29 mouse cellular contexts compared by ENCODE assay signal in genomic region chr16:14004726-14005125, GRCm38 (mm10). TPM values are rescaled to one million over a fixed set of nuclear protein-coding genes. Genes with fewer than 3 reads are reported as not detected.
A peak's percentile ranks its signal among the peaks of the same experiment; 100 is the strongest.
DNase-seq lines count a peak whose midpoint lies in the region; ATAC-seq and TF ChIP-seq lines count a peak whose summit lies in the region.
"Had no signal": no experiment of that assay in that cellular context is flagged by ENCODE, and none has a peak within 500 bp of the region (broad histone marks: within the 10 kb centered on the region; RNA-seq: fewer than 3 reads in every experiment).

No protein-coding gene starts in this region.

- no peaks in the 10 kb centered on the region for H3K27me3 ChIP-seq in kidney, adult 2 months (replicated peaks; ENCODE audit: control insufficient read depth, insufficient read depth, low read length)
- H3K27me3 ChIP-seq in liver, embryonic 16.5 days (ENCODE audit: control insufficient read depth, insufficient read depth, low read depth, low read length), result no peaks in the 10 kb centered on the region
- H3K27me3 ChIP-seq in liver, embryonic 11.5 days (replicated peaks; ENCODE audit: control insufficient read depth, insufficient read depth, low read length), result no peaks in the 10 kb centered on the region
- H3K27me3 ChIP-seq: embryonic facial prominence, embryonic 12.5 days; forebrain, embryonic 15.5 days; heart, embryonic 13.5 days; hindbrain, embryonic 15.5 days; limb, embryonic 12.5 days; liver, embryonic 15.5 days; midbrain, embryonic 12.5 days; neural tube, embryonic 12.5 days had no signal

- ATAC-seq in liver, embryonic 16.5 days (ENCODE audit: low read depth), result peak; percentile 60
- no peak for ATAC-seq in liver, embryonic 11.5 days (replicated peaks; ENCODE audit: low FRiP score)
- ATAC-seq: inflammation-experienced regulatory T-cells, adult 6 months had no signal

- no peaks in the 10 kb centered on the region for H3K9me3 ChIP-seq in liver, embryonic 16.5 days (replicated peaks; ENCODE audit: control insufficient read depth, low read length)
- H3K9me3 ChIP-seq in liver, embryonic 11.5 days (ENCODE audit: control insufficient read depth, low read length), result no peaks in the 10 kb centered on the region
- H3K9me3 ChIP-seq: embryonic facial prominence, embryonic 12.5 days; forebrain, embryonic 10.5 days; forebrain, embryonic 15.5 days; G1E; heart, embryonic 13.5 days; hindbrain, embryonic 15.5 days; limb, embryonic 12.5 days; liver, embryonic 15.5 days; megakaryocyte, embryonic 14.5 days; midbrain, embryonic 12.5 days; neural tube, embryonic 12.5 days had no signal

- no peak overlapping the region for H3K4me3 ChIP-seq in kidney, adult 2 months (ENCODE audit: insufficient read depth, low read depth, low read length)
- H3K4me3 ChIP-seq in liver, embryonic 16.5 days (ENCODE audit: low read depth, low read length), result no peak overlapping the region
- no peak overlapping the region for H3K4me3 ChIP-seq in liver, embryonic 11.5 days (ENCODE audit: low read depth, low read length)
- H3K4me3 ChIP-seq: embryonic facial prominence, embryonic 12.5 days; forebrain, embryonic 10.5 days; forebrain, embryonic 15.5 days; gastrocnemius, adult 2 months; heart, embryonic 13.5 days; hindbrain, embryonic 15.5 days; layer of hippocampus, adult 2 months; left cerebral cortex, adult 2 months; limb, embryonic 12.5 days; liver, embryonic 15.5 days; megakaryocyte, embryonic 14.5 days; midbrain, embryonic 12.5 days; myocyte; neural tube, embryonic 12.5 days had no signal

- H3K9ac ChIP-seq in liver, embryonic 16.5 days (ENCODE audit: low read depth, low read length), result no peak overlapping the region
- H3K9ac ChIP-seq in liver, embryonic 11.5 days (ENCODE audit: low read depth, low read length), result no peak overlapping the region
- H3K9ac ChIP-seq: embryonic facial prominence, embryonic 12.5 days; forebrain, embryonic 15.5 days; heart, embryonic 13.5 days; hindbrain, embryonic 15.5 days; limb, embryonic 12.5 days; liver, embryonic 15.5 days; midbrain, embryonic 12.5 days; neural tube, embryonic 12.5 days had no signal

- peaks cover 26% of the 10 kb centered on the region; the same call in 1 of the 2 replicates for H3K4me1 ChIP-seq in kidney, adult 2 months (ENCODE audit: control insufficient read depth, insufficient read depth, low read length)
- H3K4me1 ChIP-seq in liver, embryonic 16.5 days (ENCODE audit: control insufficient read depth, low read depth, low read length), result no peaks in the 10 kb centered on the region
- no peaks in the 10 kb centered on the region for H3K4me1 ChIP-seq in liver, embryonic 11.5 days (replicated peaks; ENCODE audit: control insufficient read depth, insufficient read depth, low read length)
- H3K4me1 ChIP-seq: embryonic facial prominence, embryonic 12.5 days; forebrain, embryonic 15.5 days; hindbrain, embryonic 15.5 days; limb, embryonic 12.5 days; liver, embryonic 15.5 days; midbrain, embryonic 12.5 days had no signal

- TF ChIP-seq POLR2A in kidney, adult 2 months (IDR thresholded peaks at IDR 0.05; ENCODE audit: low read depth, low read length), result no peak

- peak overlapping the region; percentile 99 for H3K27ac ChIP-seq in kidney, adult 2 months (ENCODE audit: insufficient read depth, low read depth, low read length)
- no peak overlapping the region for H3K27ac ChIP-seq in liver, embryonic 16.5 days (ENCODE audit: low read length)
- H3K27ac ChIP-seq in liver, embryonic 11.5 days (ENCODE audit: low read depth, low read length), result no peak overlapping the region
- H3K27ac ChIP-seq: embryonic facial prominence, embryonic 12.5 days; forebrain, embryonic 10.5 days; forebrain, embryonic 15.5 days; heart, embryonic 13.5 days; hindbrain, embryonic 15.5 days; layer of hippocampus, adult 2 months; left cerebral cortex, adult 2 months; limb, embryonic 12.5 days; liver, embryonic 15.5 days; midbrain, embryonic 12.5 days; neural tube, embryonic 12.5 days had no signal

- no peak overlapping the region for H3K4me2 ChIP-seq in liver, embryonic 16.5 days (ENCODE audit: low read depth, low read length)
- H3K4me2 ChIP-seq in liver, embryonic 11.5 days, result no peak overlapping the region
- H3K4me2 ChIP-seq: embryonic facial prominence, embryonic 12.5 days; forebrain, embryonic 15.5 days; heart, embryonic 13.5 days; hindbrain, embryonic 15.5 days; limb, embryonic 12.5 days; liver, embryonic 15.5 days; midbrain, embryonic 12.5 days; neural tube, embryonic 12.5 days had no signal

- H3K36me3 ChIP-seq in kidney, adult 2 months (ENCODE audit: control insufficient read depth, insufficient read depth, low read length), result no peaks in the 10 kb centered on the region
- H3K36me3 ChIP-seq in liver, embryonic 16.5 days (ENCODE audit: control insufficient read depth, insufficient read depth), result no peaks in the 10 kb centered on the region
- H3K36me3 ChIP-seq in liver, embryonic 11.5 days (ENCODE audit: control insufficient read depth, insufficient read depth, low read length), result no peaks in the 10 kb centered on the region
- H3K36me3 ChIP-seq: embryonic facial prominence, embryonic 12.5 days; forebrain, embryonic 10.5 days; forebrain, embryonic 15.5 days; G1E; heart, embryonic 13.5 days; hindbrain, embryonic 15.5 days; limb, embryonic 12.5 days; liver, embryonic 15.5 days; neural tube, embryonic 12.5 days had no signal

- WGBS in kidney, adult 2 months, result 51% methylated on average over 2 of the region's 2 CpGs
- WGBS in liver, embryonic 16.5 days (ENCODE audit: insufficient replicate concordance), result 53% methylated on average over 2 of the region's 2 CpGs
- WGBS in liver, embryonic 11.5 days, result 63% methylated on average over 2 of the region's 2 CpGs

- TF ChIP-seq CTCF in kidney, adult 2 months (conservative IDR thresholded peaks at IDR 0.05; ENCODE audit: insufficient read depth, insufficient read length, low read depth, low read length), result no peak

- DNase-seq in kidney, adult 2 months, result peak; percentile 78
- no peak for DNase-seq in kidney, postnatal 10 days
- DNase-seq in liver, embryonic 11.5 days (ENCODE audit: low spot score), result no peak
- peak; percentile 36 to 59 for DNase-seq in kidney, postnatal 25 days
- no peak for DNase-seq in thymus, postnatal 4 days
- no peak for DNase-seq in adrenal gland, adult (ENCODE audit: inconsistent age in 2 of 2, low spot score in 1 of 2)
- DNase-seq: cerebellum, adult 9-11 months; thymus, adult 2 months; thymus, postnatal 36 days had no signal

RNA-seq across cellular contexts. Expression of gene Ifitm7, which starts 18.0 kb away (rescaled TPM):
- 0.09 and 0.20 TPM in 2 replicates for polyA plus RNA-seq in kidney, adult 2 months (2012; rRNA removed)
- 0.12 TPM in 1 of 2 replicates, not detected in the other for polyA plus RNA-seq in liver, embryonic 16.5 days (2015; fragmentation: Nextera tagmentation; extraction: Ambion mirVana)
- 0.25 TPM in 1 of 2 replicates, not detected in the other for polyA plus RNA-seq in liver, embryonic 11.5 days (2014; fragmentation: Nextera tagmentation; extraction: Ambion mirVana)
- polyA plus RNA-seq: G1E; heart, embryonic 13.5 days; liver, embryonic 15.5 days; lung, embryonic 16.5 days; myocyte; thymus, adult 2 months had no signal

RNA-seq across cellular contexts. Expression of gene 2900011O08Rik, which starts 18.3 kb away (rescaled TPM):
- polyA plus RNA-seq in kidney, adult 2 months (2012; rRNA removed), result 0.37 and 0.41 TPM in 2 replicates
- 0.08 and 0.13 TPM in 2 replicates for polyA plus RNA-seq in liver, embryonic 16.5 days (2015; fragmentation: Nextera tagmentation; extraction: Ambion mirVana)
- polyA plus RNA-seq in liver, embryonic 11.5 days (2014; fragmentation: Nextera tagmentation; extraction: Ambion mirVana), result 0.85 and 1.1 TPM in 2 replicates
- polyA plus RNA-seq: G1E; gonadal fat pad, adult 2 months; spleen, adult 2 months had no signal

Comparison
In these comparisons a context has a peak if more than half of its experiments do, and no peak if none do; other contexts are left out.
1. DNase-seq: peak in kidney, adult 2 months (single experiment) and kidney, postnatal 25 days (2 of 2); none in kidney, postnatal 10 days (single experiment), liver, embryonic 11.5 days (single experiment), thymus, postnatal 4 days (single experiment) and adrenal gland, adult (0 of 2).